Mouse (Mus musculus) C2C12 (cell line): Measurements from ENCODE around the gene Gpr143.

ENCODE experiments used
- CEBPB ChIP-seq: IDR thresholded peaks from one replicate; pipeline ENCODE4 v1.6.1; 2011; ENCODE audit warnings: low read depth, mild to moderate bottlenecking, control low read depth, moderate library complexity
- CTCF ChIP-seq: IDR thresholded peaks from one replicate; pipeline ENCODE4 v1.5.1; 2011; ENCODE audit not compliant: control insufficient read depth, insufficient read depth, insufficient read length
- MAX ChIP-seq: IDR thresholded peaks from one replicate; pipeline ENCODE4 v1.6.1; 2011; ENCODE audit warnings: mild to moderate bottlenecking, control low read depth
- USF1 ChIP-seq: IDR thresholded peaks from one replicate; pipeline ENCODE4 v1.6.1; 2011; ENCODE audit warnings: low read depth, mild to moderate bottlenecking, control low read depth, moderate library complexity

DNA sequence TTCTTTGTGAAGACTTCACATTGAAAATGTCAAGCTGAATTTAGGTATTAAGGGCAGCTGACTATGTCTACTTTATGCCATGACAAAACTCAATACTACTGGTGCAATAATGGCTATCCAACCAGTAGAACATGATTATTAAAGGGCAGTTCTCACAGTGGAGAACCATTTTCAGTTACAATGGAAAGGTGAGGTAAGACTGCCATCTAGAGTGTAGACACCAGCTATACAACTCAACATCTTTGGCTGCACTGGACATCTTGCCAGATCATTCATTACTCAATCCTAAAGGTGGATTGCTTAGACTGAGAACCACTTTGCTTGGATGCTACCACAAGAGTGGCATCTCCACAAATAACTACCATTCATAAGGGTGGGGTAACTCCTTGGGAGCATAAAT, 37.3 kb downstream of the Gpr143 start:
- no peak for TF ChIP-seq CTCF
- TF ChIP-seq MAX = no peak
- TF ChIP-seq USF1 = no peak
- TF ChIP-seq CEBPB = no peak
